Mouse (Mus musculus) thymus, adult 2 months (tissue): ENCODE data around the gene Ksr2.

Experiments
- CTCF ChIP-seq: fragments of 200-500 bp; IDR thresholded peaks from 2 replicates; pipeline ENCODE4 v1.5.1; 2012; ENCODE audit warnings: mild to moderate bottlenecking, control low read depth, low read length, moderate library complexity, borderline replicate concordance; ENCODE audit not compliant: control insufficient read depth, poor library complexity, insufficient read depth; ENCODE audit errors: extremely low read depth
- POLR2A ChIP-seq: fragments of 200-500 bp; IDR thresholded peaks from 2 replicates; pipeline ENCODE4 v1.6.1; 2012; ENCODE audit warnings: mild to moderate bottlenecking, low read length, control low read depth, moderate library complexity; ENCODE audit not compliant: control insufficient read depth, poor library complexity, insufficient read depth; ENCODE audit errors: extremely low read depth

- TF ChIP-seq CTCF = no peak
- no peak for TF ChIP-seq POLR2A
Observed at GRCm38 (mm10) chr5:117504431-117504830, 90.6 kb downstream of the Ksr2 start.
